Comparison of ENCODE assay signal across 26 mouse cellular contexts in the genomic region with DNA sequence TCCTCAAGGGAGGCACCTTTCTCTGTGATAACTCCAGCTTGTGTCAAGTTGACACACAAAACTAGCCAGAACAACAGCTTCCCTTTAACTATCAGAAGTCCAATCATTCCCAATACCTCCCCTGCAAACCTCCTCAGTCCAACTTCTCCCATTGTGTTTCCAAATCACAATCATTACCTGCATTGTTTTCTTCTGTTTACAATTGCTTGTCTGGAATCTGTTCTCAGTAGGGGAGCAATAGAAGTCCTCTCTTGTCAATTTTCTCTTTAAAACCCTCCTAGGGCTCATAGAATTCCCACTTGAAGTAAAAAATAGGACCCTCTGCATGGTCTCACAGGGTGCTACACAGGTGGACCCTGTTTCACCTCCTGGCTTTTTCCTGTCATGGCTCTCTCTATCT.
"Had no signal": no experiment of that assay in that cellular context is flagged by ENCODE, and none has a peak within 500 bp of the region (broad histone marks: within the 10 kb centered on the region; RNA-seq: fewer than 3 reads in every experiment).

No protein-coding gene starts in this region.

- H3K36me3 ChIP-seq: heart, embryonic 13.5 days; heart, embryonic 15.5 days; hindbrain, embryonic 13.5 days; hindbrain, embryonic 15.5 days; kidney, embryonic 15.5 days; limb, embryonic 13.5 days; limb, embryonic 15.5 days; liver, embryonic 12.5 days had no signal

- H3K27ac ChIP-seq: heart, embryonic 13.5 days; heart, embryonic 15.5 days; hindbrain, embryonic 13.5 days; hindbrain, embryonic 15.5 days; hindbrain, postnatal 0 days; kidney, embryonic 15.5 days; kidney, postnatal 0 days; limb, embryonic 13.5 days; limb, embryonic 15.5 days; liver, embryonic 12.5 days; liver, embryonic 14.5 days had no signal

- H3K9me3 ChIP-seq: heart, embryonic 15.5 days; hindbrain, embryonic 13.5 days; hindbrain, embryonic 15.5 days; kidney, embryonic 15.5 days; limb, embryonic 13.5 days; limb, embryonic 15.5 days; liver, embryonic 12.5 days had no signal

- DNase-seq: gastrocnemius, postnatal 14 days; gastrocnemius, postnatal 36 days; heart, adult 18-20 months; heart, postnatal 14 days; heart, postnatal 36 days; kidney, adult 11 months; kidney, adult 2 months; kidney, adult 9 months; kidney, postnatal 14 days; kidney, postnatal 36 days; layer of hippocampus, adult 9-11 months; layer of hippocampus, postnatal 36 days; left cerebral cortex, postnatal 4 days had no signal

- H3K4me3 ChIP-seq: heart, embryonic 13.5 days; heart, embryonic 15.5 days; hindbrain, embryonic 13.5 days; hindbrain, embryonic 15.5 days; kidney, embryonic 15.5 days; limb, embryonic 13.5 days; limb, embryonic 15.5 days; liver, embryonic 12.5 days had no signal

- ATAC-seq: hindbrain, postnatal 0 days; intestine, embryonic 16.5 days; liver, embryonic 12.5 days had no signal

- H3K4me2 ChIP-seq: heart, embryonic 11.5 days; heart, embryonic 13.5 days; heart, embryonic 15.5 days; hindbrain, embryonic 13.5 days; hindbrain, embryonic 15.5 days; kidney, embryonic 15.5 days; limb, embryonic 13.5 days; limb, embryonic 15.5 days; liver, embryonic 12.5 days had no signal

- H3K27me3 ChIP-seq: heart, embryonic 13.5 days; heart, embryonic 15.5 days; hindbrain, embryonic 13.5 days; hindbrain, embryonic 15.5 days; kidney, embryonic 15.5 days; limb, embryonic 13.5 days; limb, embryonic 15.5 days; liver, embryonic 12.5 days had no signal

- H3K4me1 ChIP-seq: heart, embryonic 13.5 days; heart, embryonic 15.5 days; hindbrain, embryonic 13.5 days; kidney, embryonic 15.5 days; limb, embryonic 13.5 days; limb, embryonic 15.5 days; liver, embryonic 12.5 days had no signal

- H3K9ac ChIP-seq: heart, embryonic 13.5 days; heart, embryonic 15.5 days; hindbrain, embryonic 13.5 days; hindbrain, embryonic 15.5 days; kidney, embryonic 15.5 days; limb, embryonic 13.5 days; limb, embryonic 15.5 days; liver, embryonic 12.5 days; liver, embryonic 14.5 days had no signal
